Mouse (Mus musculus) midbrain, embryonic 15.5 days (tissue): Measurements from ENCODE around the gene Frem1. TPM values are rescaled to one million over a fixed set of nuclear protein-coding genes. Genes with fewer than 3 reads are reported as not detected.

Experiments
- ATAC-seq: fragments of 200-750 bp; cut with Nextera tagmentation; replicated peaks from 2 replicates; pipeline ENCODE4 v1.8.0; 2017; ENCODE audit warnings: moderate TSS enrichment
- H3K27ac ChIP-seq: fragments of 300-500 bp; sonication (generic); 2 replicates; pipeline ENCODE4 v1.5.1; 2015; ENCODE audit warnings: mild to moderate bottlenecking, inconsistent platforms
- H3K27me3 ChIP-seq: fragments of 300-500 bp; sonication (generic); replicated peaks from 2 replicates; pipeline ENCODE4 v1.6.1; 2015; ENCODE audit warnings: inconsistent platforms
- H3K36me3 ChIP-seq: fragments of 300-500 bp; sonication (generic); replicated peaks from 2 replicates; pipeline ENCODE4 v1.6.1; 2015; ENCODE audit warnings: inconsistent platforms
- H3K4me1 ChIP-seq: fragments of 300-500 bp; sonication (generic); 2 replicates; pipeline ENCODE4 v1.6.1; 2015; ENCODE audit warnings: inconsistent platforms
- H3K4me2 ChIP-seq: fragments of 300-500 bp; sonication (generic); 2 replicates; pipeline ENCODE4 v1.6.1; 2015; ENCODE audit warnings: inconsistent platforms, mild to moderate bottlenecking, moderate library complexity
- H3K4me3 ChIP-seq: fragments of 300-500 bp; sonication (generic); 2 replicates; pipeline ENCODE4 v1.5.1; 2015; ENCODE audit warnings: mild to moderate bottlenecking, inconsistent platforms
- H3K9ac ChIP-seq: fragments of 300-500 bp; sonication (generic); 2 replicates; pipeline ENCODE4 v1.6.1; 2015; ENCODE audit warnings: mild to moderate bottlenecking, inconsistent platforms
- H3K9me3 ChIP-seq: fragments of 300-500 bp; sonication (generic); 2 replicates; pipeline ENCODE4 v1.6.1; 2016; ENCODE audit warnings: inconsistent platforms
- whole genome bisulfite sequencing: fragments of 180-500 bp; shearing (Covaris S2); methylation state at CpG from one replicate; pipeline ENCODE4 v1.1.7; 2015; ENCODE audit warnings: mixed read lengths; 5-methylcytosine and 5-hydroxymethylcytosine counted together
- polyA plus RNA-seq: library from polyadenylated mRNA; unstranded; fragments of >200 nt; fragmentation: Nextera tagmentation; extraction: Ambion mirVana; gene quantifications from 2 replicates; pipeline ENCODE4 v1.2.1, GENCODE M21; 2015

The Frem1 gene
- 1.6 and 1.7 TPM in 2 replicates for polyA plus RNA-seq

- Histone ChIP-seq H3K4me3 (peak within 1 kb of the TSS; percentile 30), H3K27ac (no peak within 1 kb of the TSS), H3K36me3 (no peaks in the 10 kb centered on the region), H3K4me2 (peak within 1 kb of the TSS; percentile 57), H3K4me1 (peaks cover 14% of the 10 kb centered on the region), H3K27me3 (no peaks in the 10 kb centered on the region), H3K9ac (peak within 1 kb of the TSS; percentile 15; the same call in 1 of the 2 replicates), H3K9me3 (no peaks in the 10 kb centered on the region)
- ATAC-seq: peak; percentile 81
- 2% methylated on average over 24 of the region's 24 CpGs for WGBS
Observed at GRCm38 (mm10) chr4:83051634-83052577, at the start of gene Frem1. Frem1 (minus strand) TSS chr4:83052339.

- H3K36me3 ChIP-seq: no peaks in the 10 kb centered on the region
- no peak overlapping the region for H3K9ac ChIP-seq
- ATAC-seq: no peak
- no peaks in the 10 kb centered on the region for H3K9me3 ChIP-seq
- no peaks in the 10 kb centered on the region for H3K4me1 ChIP-seq
- H3K4me2 ChIP-seq: no peak overlapping the region
- H3K27me3 ChIP-seq: no peaks in the 10 kb centered on the region
- H3K4me3 ChIP-seq: no peak overlapping the region
- 93% methylated on average over 7 of the region's 7 CpGs for WGBS
- no peak overlapping the region for H3K27ac ChIP-seq
Observed at GRCm38 (mm10) chr4:83099025-83099424, 46.9 kb upstream of the Frem1 start.

- H3K4me2 ChIP-seq: no peak overlapping the region
- no peak overlapping the region for H3K9ac ChIP-seq
- WGBS: 21% methylated on average over 2 of the region's 2 CpGs
- H3K4me3 ChIP-seq: no peak overlapping the region
- H3K27ac ChIP-seq: no peak overlapping the region
- no peak for ATAC-seq
- H3K36me3 ChIP-seq: no peaks in the 10 kb centered on the region
- H3K4me1 ChIP-seq: no peaks in the 10 kb centered on the region
- H3K9me3 ChIP-seq: no peaks in the 10 kb centered on the region
- no peaks in the 10 kb centered on the region for H3K27me3 ChIP-seq
Observed at GRCm38 (mm10) chr4:83093941-83094340, 41.8 kb upstream of the Frem1 start.

GRCm38 (mm10) chr4:83090691-83091448 lies 38.7 kb upstream of the Frem1 start:
- no peak overlapping the region for H3K27ac ChIP-seq
- H3K36me3 ChIP-seq: no peaks in the 10 kb centered on the region
- WGBS: 71% methylated on average over 6 of the region's 6 CpGs
- no peaks in the 10 kb centered on the region for H3K9me3 ChIP-seq
- no peak for ATAC-seq
- H3K9ac ChIP-seq: no peak overlapping the region
- H3K4me3 ChIP-seq: no peak overlapping the region
- no peaks in the 10 kb centered on the region for H3K27me3 ChIP-seq
- no peak overlapping the region for H3K4me2 ChIP-seq
- H3K4me1 ChIP-seq: no peaks in the 10 kb centered on the region

GRCm38 (mm10) chr4:83080364-83081174 lies 28.4 kb upstream of the Frem1 start:
- H3K4me3 ChIP-seq: no peak overlapping the region
- whole genome bisulfite sequencing: 73% methylated on average over 13 of the region's 13 CpGs
- H3K4me1 ChIP-seq: no peaks in the 10 kb centered on the region
- H3K36me3 ChIP-seq: no peaks in the 10 kb centered on the region
- H3K4me2 ChIP-seq: no peak overlapping the region
- H3K9ac ChIP-seq: no peak overlapping the region
- ATAC-seq: no peak
- no peaks in the 10 kb centered on the region for H3K9me3 ChIP-seq
- H3K27me3 ChIP-seq: no peaks in the 10 kb centered on the region
- H3K27ac ChIP-seq: no peak overlapping the region

- Histone ChIP-seq H3K4me2 (no peak overlapping the region), H3K9me3 (no peaks in the 10 kb centered on the region), H3K4me1 (no peaks in the 10 kb centered on the region), H3K27me3 (no peaks in the 10 kb centered on the region), H3K27ac (no peak overlapping the region), H3K9ac (no peak overlapping the region), H3K4me3 (no peak overlapping the region), H3K36me3 (no peaks in the 10 kb centered on the region)
- no peak for ATAC-seq
- WGBS: 59% methylated on average over 6 of the region's 6 CpGs
Observed at GRCm38 (mm10) chr4:83064191-83064590, 12.1 kb upstream of the Frem1 start.

GRCm38 (mm10) chr4:83061564-83061963 lies 9.4 kb upstream of the Frem1 start:
- Histone ChIP-seq H3K4me1 (no peaks in the 10 kb centered on the region), H3K27ac (no peak overlapping the region), H3K9ac (no peak overlapping the region), H3K4me2 (no peak overlapping the region), H3K4me3 (no peak overlapping the region), H3K9me3 (no peaks in the 10 kb centered on the region), H3K27me3 (no peaks in the 10 kb centered on the region), H3K36me3 (no peaks in the 10 kb centered on the region)
- ATAC-seq: no peak
- 82% methylated on average over 2 of the region's 2 CpGs for WGBS

- Histone ChIP-seq H3K27me3 (no peaks in the 10 kb centered on the region), H3K4me1 (no peaks in the 10 kb centered on the region), H3K9ac (no peak overlapping the region), H3K36me3 (no peaks in the 10 kb centered on the region), H3K4me3 (no peak overlapping the region), H3K27ac (no peak overlapping the region), H3K4me2 (no peak overlapping the region), H3K9me3 (no peaks in the 10 kb centered on the region)
- ATAC-seq: no peak
- 7% methylated on average over 2 of the region's 2 CpGs for WGBS
Observed at GRCm38 (mm10) chr4:83058617-83059016, 6.5 kb upstream of the Frem1 start.

GRCm38 (mm10) chr4:83058182-83058581 lies 6.0 kb upstream of the Frem1 start:
- Histone ChIP-seq H3K4me3 (no peak overlapping the region), H3K36me3 (no peaks in the 10 kb centered on the region), H3K9ac (no peak overlapping the region), H3K4me1 (no peaks in the 10 kb centered on the region), H3K9me3 (no peaks in the 10 kb centered on the region), H3K27ac (no peak overlapping the region), H3K4me2 (no peak overlapping the region), H3K27me3 (no peaks in the 10 kb centered on the region)
- no peak for ATAC-seq
- 54% methylated on average over 2 of the region's 2 CpGs for WGBS

- 91% methylated on average over 6 of the region's 6 CpGs for WGBS
Observed at GRCm38 (mm10) chr4:83056496-83056895, 4.4 kb upstream of the Frem1 start.

GRCm38 (mm10) chr4:83055444-83055843 lies 3.3 kb upstream of the Frem1 start:
- H3K4me2 ChIP-seq: no peak overlapping the region
- peaks cover 14% of the 10 kb centered on the region for H3K4me1 ChIP-seq
- H3K4me3 ChIP-seq: no peak overlapping the region
- no peaks in the 10 kb centered on the region for H3K27me3 ChIP-seq
- H3K9me3 ChIP-seq: no peaks in the 10 kb centered on the region
- ATAC-seq: no peak
- no peak overlapping the region for H3K9ac ChIP-seq
- 66% methylated on average over 2 of the region's 2 CpGs for WGBS
- H3K36me3 ChIP-seq: no peaks in the 10 kb centered on the region
- no peak overlapping the region for H3K27ac ChIP-seq

More at GRCm38 (mm10) chr4:83056496-83056895, 4.4 kb upstream of the Frem1 start:
- no peaks in the 10 kb centered on the region for H3K27me3 ChIP-seq
- no peak overlapping the region for H3K4me2 ChIP-seq
- no peaks in the 10 kb centered on the region for H3K9me3 ChIP-seq
- H3K4me3 ChIP-seq: no peak overlapping the region
- peaks cover 7% of the 10 kb centered on the region for H3K4me1 ChIP-seq
- ATAC-seq: no peak
- H3K27ac ChIP-seq: no peak overlapping the region
- H3K36me3 ChIP-seq: no peaks in the 10 kb centered on the region
- no peak overlapping the region for H3K9ac ChIP-seq

GRCm38 (mm10) chr4:83053206-83053605 lies 1.1 kb upstream of the Frem1 start:
- no peak overlapping the region for H3K4me3 ChIP-seq
- no peaks in the 10 kb centered on the region for H3K27me3 ChIP-seq
- 89% methylated on average over 8 of the region's 8 CpGs for WGBS
- no peak overlapping the region for H3K4me2 ChIP-seq
- no peak overlapping the region for H3K27ac ChIP-seq
- no peaks in the 10 kb centered on the region for H3K36me3 ChIP-seq
- peaks cover 14% of the 10 kb centered on the region for H3K4me1 ChIP-seq
- H3K9me3 ChIP-seq: no peaks in the 10 kb centered on the region
- no peak for ATAC-seq
- H3K9ac ChIP-seq: no peak overlapping the region
